Mouse (Mus musculus) kidney, postnatal 0 days (tissue): ENCODE measurements at regions not wholly inside any gene's neighbourhood (a gene's known extent, or its start where the extent isn't known, plus 50 kb on each side); places are given as distances from the start of the nearest gene placed in this dataset.
A peak's percentile ranks its signal among the peaks of the same experiment; 100 is the strongest.

Source experiments
- ATAC-seq: fragments of 200-750 bp; cut with Nextera tagmentation; replicated peaks from 2 replicates; pipeline ENCODE4 v1.8.0; 2017; ENCODE audit warnings: low read depth, moderate number of reproducible peaks, moderate TSS enrichment, moderate library complexity; ENCODE audit not compliant: low FRiP score
- DNase-seq: peaks from one replicate; pipeline ENCODE4 v3.0.0-alpha.2; 2016; ENCODE audit warnings: low spot score
- H3K27ac ChIP-seq: fragments of 300-500 bp; sonication (generic); 2 replicates; pipeline ENCODE4 v1.5.1; 2014; ENCODE audit warnings: mild to moderate bottlenecking
- H3K27me3 ChIP-seq: fragments of 300-500 bp; sonication (generic); 2 replicates; pipeline ENCODE4 v1.6.1; 2014; ENCODE audit warnings: low read length, mixed read lengths; ENCODE audit not compliant: insufficient read depth
- H3K36me3 ChIP-seq: fragments of 300-500 bp; sonication (generic); 2 replicates; pipeline ENCODE4 v1.6.1; 2014; ENCODE audit warnings: low read length, mixed read lengths; ENCODE audit not compliant: insufficient read depth
- H3K4me1 ChIP-seq: fragments of 300-500 bp; sonication (generic); replicated peaks from 2 replicates; pipeline ENCODE4 v1.6.1; 2014; ENCODE audit warnings: antibody characterized with exemption, low read length, mixed read lengths; ENCODE audit not compliant: insufficient read depth
- H3K4me2 ChIP-seq: fragments of 300-500 bp; sonication (generic); 2 replicates; pipeline ENCODE4 v1.6.1; 2014; ENCODE audit warnings: mild to moderate bottlenecking, low read length, moderate library complexity, mixed read lengths
- H3K4me3 ChIP-seq: fragments of 300-500 bp; sonication (generic); replicated peaks from 2 replicates; pipeline ENCODE4 v1.5.1; 2014; ENCODE audit warnings: low read depth, low read length
- H3K9ac ChIP-seq: fragments of 300-500 bp; sonication (generic); 2 replicates; pipeline ENCODE4 v1.6.1; 2014; ENCODE audit warnings: low read depth, low read length
- H3K9me3 ChIP-seq: fragments of 300-500 bp; sonication (generic); replicated peaks from 2 replicates; pipeline ENCODE4 v1.6.1; 2016; ENCODE audit warnings: low read length, inconsistent platforms, mixed read lengths
- CTCF ChIP-seq: IDR thresholded peaks from 2 replicates; pipeline ENCODE4 v1.5.1; 2016; ENCODE audit warnings: antibody characterized with exemption, low read depth, mild to moderate bottlenecking, moderate library complexity
- WGBS: fragments of 180-500 bp; shearing (Covaris S2); extraction: QIAGEN DNeasy Blood & Tissue Kit; methylation state at CpG from one replicate; pipeline ENCODE4 v1.1.7; 2014; 5-methylcytosine and 5-hydroxymethylcytosine counted together

GRCm38 (mm10) chr16:30652692-30653091, 53.2 kb downstream of the Fam43a start:
- DNase-seq (no peak), ATAC-seq (no peak)
- H3K36me3 ChIP-seq = no peaks in the 10 kb centered on the region
- no peak overlapping the region for H3K4me3 ChIP-seq
- H3K4me2 ChIP-seq = no peak overlapping the region
- no peak overlapping the region for H3K27ac ChIP-seq
- 77% methylated on average over 4 of the region's 4 CpGs for WGBS
- no peak overlapping the region for H3K9ac ChIP-seq
- H3K4me1 ChIP-seq = no peaks in the 10 kb centered on the region
- TF ChIP-seq CTCF = no peak
- no peaks in the 10 kb centered on the region for H3K27me3 ChIP-seq
- H3K9me3 ChIP-seq = no peaks in the 10 kb centered on the region

GRCm38 (mm10) chr16:30653806-30654205, 54.3 kb downstream of the Fam43a start:
- no peak overlapping the region for H3K4me2 ChIP-seq
- no peak for TF ChIP-seq CTCF
- no peaks in the 10 kb centered on the region for H3K36me3 ChIP-seq
- no peaks in the 10 kb centered on the region for H3K27me3 ChIP-seq
- H3K9me3 ChIP-seq = no peaks in the 10 kb centered on the region
- no peak overlapping the region for H3K27ac ChIP-seq
- no peak overlapping the region for H3K4me3 ChIP-seq
- WGBS = 84% methylated on average over 5 of the region's 5 CpGs
- H3K9ac ChIP-seq = no peak overlapping the region
- DNase-seq = no peak
- H3K4me1 ChIP-seq = no peaks in the 10 kb centered on the region
- no peak for ATAC-seq

- no peak for ATAC-seq
- 62% methylated on average over 9 of the region's 9 CpGs for WGBS
- no peak overlapping the region for H3K4me2 ChIP-seq
- H3K27ac ChIP-seq = no peak overlapping the region
- H3K27me3 ChIP-seq = no peaks in the 10 kb centered on the region
- no peaks in the 10 kb centered on the region for H3K4me1 ChIP-seq
- DNase-seq = no peak
- no peaks in the 10 kb centered on the region for H3K9me3 ChIP-seq
- H3K9ac ChIP-seq = no peak overlapping the region
- H3K36me3 ChIP-seq = no peaks in the 10 kb centered on the region
- no peak overlapping the region for H3K4me3 ChIP-seq
- no peak for TF ChIP-seq CTCF
Measured at GRCm38 (mm10) chr16:30654226-30654625, 54.7 kb downstream of the Fam43a start.

- Histone ChIP-seq H3K4me2 (no peak overlapping the region), H3K27ac (peak overlapping the region; percentile 31; the same call in 1 of the 2 replicates), H3K27me3 (no peaks in the 10 kb centered on the region), H3K9me3 (no peaks in the 10 kb centered on the region), H3K4me1 (no peaks in the 10 kb centered on the region), H3K4me3 (no peak overlapping the region), H3K36me3 (no peaks in the 10 kb centered on the region), H3K9ac (no peak overlapping the region)
- DNase-seq = peak; percentile 78
- ATAC-seq = no peak
- TF ChIP-seq CTCF = no peak
- WGBS = 57% methylated on average over 5 of the region's 5 CpGs
Measured at GRCm38 (mm10) chr16:30655798-30656221, 56.3 kb downstream of the Fam43a start.

GRCm38 (mm10) chr16:30656881-30657280, 57.4 kb downstream of the Fam43a start:
- Histone ChIP-seq H3K27me3 (no peaks in the 10 kb centered on the region), H3K4me2 (no peak overlapping the region), H3K9ac (no peak overlapping the region), H3K4me3 (no peak overlapping the region), H3K9me3 (no peaks in the 10 kb centered on the region), H3K27ac (no peak overlapping the region), H3K36me3 (no peaks in the 10 kb centered on the region), H3K4me1 (no peaks in the 10 kb centered on the region)
- ATAC-seq = no peak
- TF ChIP-seq CTCF = no peak
- no peak for DNase-seq
- WGBS = 93% methylated on average over 17 of the region's 17 CpGs

- Histone ChIP-seq H3K4me2 (no peak overlapping the region), H3K4me1 (peaks cover 1% of the 10 kb centered on the region; the same call in 1 of the 2 replicates), H3K36me3 (no peaks in the 10 kb centered on the region), H3K4me3 (no peak overlapping the region), H3K9ac (no peak overlapping the region), H3K9me3 (no peaks in the 10 kb centered on the region), H3K27me3 (no peaks in the 10 kb centered on the region), H3K27ac (no peak overlapping the region)
- WGBS = 48% methylated on average over 4 of the region's 4 CpGs
- DNase-seq (no peak), ATAC-seq (no peak)
- no peak for TF ChIP-seq CTCF
Measured at GRCm38 (mm10) chr16:30658921-30659320, 59.4 kb downstream of the Fam43a start.

GRCm38 (mm10) chr16:30661086-30661977, 61.8 kb downstream of the Fam43a start:
- Histone ChIP-seq H3K9me3 (no peaks in the 10 kb centered on the region), H3K4me1 (peaks cover 4% of the 10 kb centered on the region), H3K9ac (no peak overlapping the region), H3K27ac (no peak overlapping the region), H3K4me3 (no peak overlapping the region), H3K4me2 (no peak overlapping the region), H3K36me3 (no peaks in the 10 kb centered on the region), H3K27me3 (no peaks in the 10 kb centered on the region)
- TF ChIP-seq CTCF = no peak
- peak; percentile 64 for DNase-seq
- 54% methylated on average over 16 of the region's 16 CpGs for WGBS
- no peak for ATAC-seq
